Mouse (Mus musculus) liver, postnatal 0 days (tissue): ENCODE measurements around the gene Nlrc5.

Experiments
- CTCF ChIP-seq: sonication (generic); IDR thresholded peaks from 2 replicates; pipeline ENCODE4 v1.5.1; 2016; ENCODE audit warnings: antibody characterized with exemption, low read depth
- EP300 ChIP-seq: IDR thresholded peaks from 2 replicates; pipeline ENCODE4 v1.6.1; 2016; ENCODE audit warnings: antibody characterized with exemption, low read depth, mild to moderate bottlenecking

DNA sequence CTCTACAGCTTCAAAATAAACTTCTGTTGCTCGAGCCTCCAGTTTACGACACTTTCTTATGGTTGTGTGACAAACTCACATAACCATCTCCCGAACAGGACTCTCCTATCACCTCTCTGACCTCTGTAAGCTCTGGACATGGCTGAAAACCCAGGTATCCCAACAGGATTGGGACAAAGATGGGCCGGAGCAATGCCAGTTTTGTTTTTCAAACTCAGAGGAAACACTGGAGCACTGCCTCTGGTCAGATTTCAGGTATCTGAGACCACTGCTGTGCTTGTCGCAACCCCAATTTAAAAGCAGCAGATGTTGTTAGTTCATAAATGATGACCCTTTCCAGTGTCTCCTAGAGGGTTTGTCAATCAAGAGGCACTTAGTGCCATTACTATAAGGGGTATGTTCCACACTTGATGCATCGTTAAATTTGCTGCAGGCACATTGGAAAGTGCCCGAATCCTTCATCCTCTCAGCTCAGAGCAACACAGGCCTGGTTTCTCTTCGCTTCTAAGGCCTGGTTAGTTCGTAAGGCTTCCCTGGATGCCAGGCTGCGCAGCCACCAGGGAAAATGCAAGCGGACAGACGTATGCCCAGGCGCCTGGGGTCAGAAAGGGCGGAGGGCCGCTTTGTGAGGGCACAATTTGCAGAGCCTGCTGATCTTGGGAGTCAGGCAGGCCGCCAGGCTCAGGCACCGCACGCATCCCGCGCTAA, 48.5 kb upstream of the Nlrc5 start:
- no peak for TF ChIP-seq CTCF
- no peak for TF ChIP-seq EP300
